Mouse (Mus musculus) cerebellum, postnatal 36 days (tissue): ENCODE results near the gene Axin1.
"Not testable (repeated sequence)": the region's sequence is repeated elsewhere in the genome, so short reads cannot be mapped to it uniquely, and the experiment has no call there.

Experiments
- DNase-seq, 2 experiments: peaks; one replicate each; pipeline ENCODE4 v3.0.0; 2021 to 2022; ENCODE audit warnings: mixed read lengths in 2 of 2

The Axin1 gene

GRCm38 (mm10) chr17:26122431-26123140, 15.9 kb upstream of the Axin1 start:
- DNase-seq = no peak

- peak; percentile 95 to 96 for DNase-seq
Observed at GRCm38 (mm10) chr17:26123267-26123684, 15.2 kb upstream of the Axin1 start, which contains the start of gene Mrpl28. Mrpl28 (plus strand) TSS chr17:26123500.

DNA sequence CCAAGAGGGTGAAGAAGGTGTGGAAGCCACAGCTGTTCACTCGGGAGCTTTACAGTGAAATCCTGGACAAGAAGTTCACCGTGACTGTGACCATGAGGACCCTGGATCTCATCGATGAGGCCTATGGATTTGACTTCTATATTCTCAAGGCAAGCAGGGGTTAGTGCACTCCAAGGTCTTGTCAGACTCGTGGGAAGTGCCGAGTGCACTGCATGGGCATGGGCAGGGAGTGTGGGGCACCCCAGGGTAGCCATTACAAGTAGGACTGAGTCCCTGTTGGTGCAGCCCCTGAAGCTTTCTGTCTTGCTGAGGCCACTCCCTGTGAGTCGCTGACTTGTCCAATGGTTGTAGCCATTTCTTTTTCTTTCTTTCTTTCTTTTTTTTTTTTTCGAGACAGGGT, 13.9 kb upstream of the Axin1 start:
- no peak for DNase-seq

- no peak for DNase-seq
Observed at GRCm38 (mm10) chr17:26125226-26125625, 13.3 kb upstream of the Axin1 start.

DNA sequence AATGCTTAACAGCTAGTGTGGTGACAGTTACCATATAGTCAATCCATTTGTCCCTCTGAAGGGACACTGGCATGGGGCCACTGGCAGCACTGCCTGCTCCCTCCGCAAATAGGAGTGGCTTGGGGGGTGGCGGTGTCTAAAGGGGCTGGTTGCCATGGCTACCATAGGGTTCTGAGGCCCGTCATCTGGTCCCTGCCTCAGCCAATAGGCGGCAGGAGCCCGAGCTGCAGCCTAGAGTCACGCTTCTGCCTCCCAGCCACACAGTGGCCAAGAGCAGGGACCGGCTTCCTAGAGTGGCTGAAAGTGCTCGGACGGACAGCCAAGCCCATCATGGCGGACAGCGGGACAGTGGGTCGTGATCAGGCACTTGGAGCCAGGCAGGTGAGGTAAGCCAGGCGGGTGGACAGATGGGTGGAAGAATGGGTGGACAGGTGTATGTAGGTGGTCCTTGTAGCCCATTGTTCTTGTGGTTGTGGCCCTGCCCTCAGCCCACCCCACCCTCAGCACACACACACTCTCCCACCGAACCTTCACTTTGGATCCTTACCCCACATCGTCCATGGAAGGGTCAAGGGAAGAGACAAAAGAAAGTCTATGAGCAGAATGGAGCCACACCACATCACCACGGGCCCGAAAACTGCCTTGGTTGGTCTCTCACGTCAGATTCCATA, 7.3 kb upstream of the Axin1 start:
- no peak for DNase-seq

DNA sequence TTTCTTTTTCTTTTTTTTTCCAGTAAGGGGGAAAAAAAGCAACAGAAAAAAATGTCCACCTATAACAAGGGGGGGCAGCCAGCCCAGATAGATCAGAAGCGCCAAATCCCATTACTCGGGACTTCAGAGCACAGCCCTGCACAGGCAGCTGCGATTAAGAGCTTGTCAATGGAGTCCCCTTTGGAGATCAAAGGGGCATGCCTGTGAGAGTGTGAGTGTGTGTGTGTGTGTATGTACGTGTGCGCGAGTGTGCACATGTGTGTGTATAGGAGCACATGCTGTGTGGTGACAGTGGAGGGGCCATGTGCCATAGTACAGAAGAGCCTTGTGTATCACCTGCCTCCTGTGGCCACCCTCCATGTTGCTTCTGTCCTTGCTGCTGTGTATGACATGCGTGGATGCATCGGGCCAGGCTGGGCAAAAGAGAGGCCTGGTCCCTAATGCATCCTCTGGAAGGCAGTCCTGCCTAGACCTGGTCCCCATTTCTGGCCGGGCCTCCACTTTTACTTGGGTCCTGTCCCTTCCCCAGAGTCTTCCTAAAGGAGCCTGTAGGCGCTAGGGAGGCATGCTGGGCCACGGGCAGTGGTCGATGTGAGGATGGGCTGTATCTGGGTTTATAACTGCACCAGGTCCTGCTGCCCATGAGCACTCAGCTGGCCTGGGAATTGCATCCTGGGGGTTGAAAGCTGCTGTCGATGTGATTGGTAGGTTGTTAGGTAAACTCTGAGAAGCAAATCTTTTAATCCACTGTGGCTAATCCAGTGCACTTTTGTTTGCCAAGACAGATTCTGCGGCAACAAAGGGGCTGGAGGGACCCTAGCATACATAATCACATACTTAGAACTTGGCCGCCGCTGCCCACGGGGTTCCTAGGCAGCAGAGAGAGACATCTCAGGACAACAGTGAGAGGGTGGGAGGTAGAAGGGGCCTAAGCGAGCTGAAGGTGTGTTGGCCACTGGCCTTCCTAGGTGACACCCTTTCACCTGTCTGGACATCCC, 6.3 kb upstream of the Axin1 start:
- DNase-seq = no peak

- no peak for DNase-seq
Observed at GRCm38 (mm10) chr17:26137106-26137750, 1.3 kb upstream of the Axin1 start.

GRCm38 (mm10) chr17:26137751-26138130, 747 bp upstream of the Axin1 start:
- DNase-seq = no peak

DNA sequence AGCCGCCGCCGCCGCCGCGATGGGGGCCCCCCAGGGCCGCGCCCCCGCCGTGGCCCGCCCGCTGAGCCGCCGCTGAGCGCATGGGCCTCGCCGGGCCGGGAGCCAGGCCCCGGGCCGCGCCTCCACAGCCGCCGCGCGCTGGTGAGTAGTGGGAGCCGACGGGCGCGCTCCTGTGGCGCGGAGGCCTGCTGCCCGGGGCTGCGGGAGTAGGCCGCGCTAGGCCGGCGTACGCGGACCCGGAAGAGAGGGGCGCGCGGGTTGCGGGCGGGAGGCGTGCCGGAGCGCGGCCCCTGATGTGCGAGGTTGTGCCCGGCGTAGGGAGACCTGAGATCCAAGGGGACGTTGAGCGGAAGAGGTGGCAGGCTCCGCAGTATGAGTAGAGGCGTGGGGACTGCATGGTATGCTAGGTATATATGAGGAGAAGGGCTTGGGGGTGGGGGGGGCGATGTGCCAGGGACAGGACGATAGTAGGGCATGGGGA, 453 bp downstream of the Axin1 start:
- DNase-seq = peak; percentile 40 to 49

DNA sequence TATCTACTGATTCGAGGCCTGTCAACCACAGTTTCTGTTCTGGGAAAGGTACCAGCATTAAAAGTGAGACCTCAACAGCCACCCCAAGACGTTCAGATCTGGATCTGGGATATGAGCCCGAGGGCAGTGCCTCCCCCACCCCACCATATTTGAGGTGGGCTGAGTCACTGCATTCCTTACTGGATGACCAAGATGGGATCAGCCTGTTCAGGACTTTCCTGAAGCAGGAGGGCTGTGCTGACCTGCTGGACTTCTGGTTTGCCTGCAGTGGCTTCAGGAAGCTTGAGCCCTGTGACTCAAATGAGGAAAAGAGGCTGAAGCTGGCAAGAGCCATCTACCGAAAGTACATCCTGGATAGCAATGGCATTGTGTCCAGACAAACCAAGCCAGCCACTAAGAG, 4.3 kb downstream of the Axin1 start:
- DNase-seq = no peak

DNA sequence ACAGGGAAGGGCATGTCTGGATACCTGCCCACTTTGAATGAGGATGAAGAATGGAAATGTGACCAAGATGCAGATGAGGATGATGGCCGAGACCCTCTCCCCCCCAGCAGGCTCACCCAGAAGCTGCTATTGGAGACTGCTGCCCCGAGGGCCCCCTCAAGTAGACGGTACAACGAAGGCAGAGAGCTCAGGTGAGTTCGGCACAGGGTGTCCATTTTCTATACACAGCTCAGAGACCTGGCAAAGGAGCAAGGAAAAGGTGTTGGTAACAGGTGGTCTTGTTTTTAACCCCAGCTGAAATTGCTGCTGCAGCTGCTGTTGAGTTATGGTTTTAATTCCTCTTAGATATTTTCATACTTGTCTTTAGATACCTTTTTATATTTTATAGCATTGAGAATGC, 4.9 kb downstream of the Axin1 start:
- DNase-seq = no peak

DNA sequence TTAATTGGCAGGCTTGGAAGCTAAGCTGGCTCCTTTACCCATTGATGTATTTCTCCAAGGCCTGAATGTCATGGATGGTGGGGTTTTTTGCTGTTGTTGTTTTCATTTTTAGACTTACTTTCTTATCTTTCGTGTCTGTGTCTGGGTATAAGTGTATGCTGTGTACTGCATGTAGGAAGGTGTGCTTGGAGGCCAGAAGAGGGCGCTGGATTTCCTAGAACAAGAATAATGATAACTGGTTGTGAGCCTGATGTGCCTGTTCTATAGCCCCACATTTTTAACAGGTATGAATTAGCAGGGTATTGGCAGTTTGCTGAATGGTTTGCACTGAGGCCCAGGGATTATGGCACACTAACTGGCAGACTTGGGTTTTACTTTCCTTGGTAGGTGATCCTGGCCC, 10.6 kb downstream of the Axin1 start:
- no peak for DNase-seq

GRCm38 (mm10) chr17:26151886-26152630, 13.6 kb downstream of the Axin1 start:
- DNase-seq = no peak

DNA sequence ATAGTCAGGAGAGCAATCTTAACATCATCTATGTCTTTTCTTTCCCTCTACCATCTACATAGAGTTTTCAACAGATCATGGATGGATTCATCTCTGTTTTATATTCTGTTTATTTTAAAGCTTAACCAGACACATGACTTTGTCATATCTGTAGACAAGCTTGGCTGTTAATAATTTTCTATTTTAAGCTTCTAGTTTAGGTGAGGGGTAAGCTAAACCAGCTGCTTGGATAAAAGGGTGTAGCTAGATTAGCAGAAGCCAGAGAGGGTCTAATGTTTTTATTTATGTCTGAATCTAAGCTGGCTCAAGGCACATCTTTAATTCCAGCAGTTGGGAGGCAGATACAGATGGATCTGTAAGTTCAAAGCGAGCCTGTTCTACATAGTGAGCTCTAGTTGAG, 24.2 kb downstream of the Axin1 start:
- DNase-seq = no peak

DNA sequence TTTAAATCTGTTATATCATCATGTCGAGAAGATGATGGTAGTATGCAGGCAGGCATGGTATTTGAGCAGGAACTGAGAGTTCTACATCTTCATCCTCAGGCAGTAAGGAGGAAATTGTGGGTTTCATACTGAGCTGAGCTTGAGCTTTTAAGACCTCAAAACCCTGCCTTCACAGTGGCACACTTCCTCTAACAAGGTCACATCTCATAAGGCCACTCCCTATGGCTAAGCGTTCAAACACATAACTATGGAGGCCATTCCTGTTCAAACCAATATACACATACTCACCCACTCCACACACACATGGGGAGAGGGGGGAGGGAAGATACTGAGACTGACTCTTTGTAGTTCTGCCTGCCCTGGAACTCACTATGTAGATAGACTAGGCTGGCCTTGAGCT, 29.6 kb downstream of the Axin1 start:
- DNase-seq = no peak

GRCm38 (mm10) chr17:26175248-26175647, 36.8 kb downstream of the Axin1 start:
- DNase-seq = not testable (repeated sequence)

- no peak for DNase-seq
Observed at GRCm38 (mm10) chr17:26178611-26179010, 40.1 kb downstream of the Axin1 start.

DNA sequence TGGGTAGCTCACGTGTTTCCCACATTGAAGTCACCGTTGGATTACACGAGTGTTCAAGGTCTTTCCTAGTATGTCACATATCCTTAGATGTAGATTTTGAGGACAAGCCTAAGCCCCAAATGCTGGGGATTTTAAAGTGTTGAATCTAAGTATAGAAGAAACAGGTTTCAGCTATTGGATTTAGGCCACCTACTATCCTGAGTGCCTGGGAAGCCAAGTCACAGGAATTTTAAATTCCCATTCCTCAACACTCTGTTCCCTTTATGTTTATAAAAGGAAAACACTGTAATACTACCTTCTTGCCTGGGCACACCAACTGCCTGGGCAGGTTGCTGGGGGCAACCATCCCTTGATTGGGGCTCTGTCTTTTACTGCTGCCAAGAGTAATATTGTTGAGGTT, 42.7 kb downstream of the Axin1 start:
- DNase-seq = no peak

DNA sequence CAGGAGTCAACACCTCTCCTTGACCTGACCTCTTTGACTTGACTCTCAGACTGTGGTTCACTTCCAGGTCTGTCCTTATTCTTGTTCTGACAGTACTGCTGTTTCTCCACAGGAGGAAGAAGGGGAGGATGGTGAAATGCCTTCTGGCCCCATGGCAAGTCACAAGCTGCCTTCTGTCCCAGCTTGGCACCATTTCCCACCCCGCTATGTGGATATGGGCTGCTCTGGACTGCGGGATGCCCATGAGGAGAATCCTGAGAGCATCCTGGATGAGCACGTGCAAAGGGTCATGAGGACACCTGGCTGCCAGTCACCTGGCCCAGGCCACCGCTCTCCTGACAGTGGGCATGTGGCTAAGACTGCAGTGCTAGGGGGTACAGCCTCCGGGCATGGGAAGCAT, 49.1 kb downstream of the Axin1 start:
- DNase-seq = peak; percentile 46 to 63

DNA sequence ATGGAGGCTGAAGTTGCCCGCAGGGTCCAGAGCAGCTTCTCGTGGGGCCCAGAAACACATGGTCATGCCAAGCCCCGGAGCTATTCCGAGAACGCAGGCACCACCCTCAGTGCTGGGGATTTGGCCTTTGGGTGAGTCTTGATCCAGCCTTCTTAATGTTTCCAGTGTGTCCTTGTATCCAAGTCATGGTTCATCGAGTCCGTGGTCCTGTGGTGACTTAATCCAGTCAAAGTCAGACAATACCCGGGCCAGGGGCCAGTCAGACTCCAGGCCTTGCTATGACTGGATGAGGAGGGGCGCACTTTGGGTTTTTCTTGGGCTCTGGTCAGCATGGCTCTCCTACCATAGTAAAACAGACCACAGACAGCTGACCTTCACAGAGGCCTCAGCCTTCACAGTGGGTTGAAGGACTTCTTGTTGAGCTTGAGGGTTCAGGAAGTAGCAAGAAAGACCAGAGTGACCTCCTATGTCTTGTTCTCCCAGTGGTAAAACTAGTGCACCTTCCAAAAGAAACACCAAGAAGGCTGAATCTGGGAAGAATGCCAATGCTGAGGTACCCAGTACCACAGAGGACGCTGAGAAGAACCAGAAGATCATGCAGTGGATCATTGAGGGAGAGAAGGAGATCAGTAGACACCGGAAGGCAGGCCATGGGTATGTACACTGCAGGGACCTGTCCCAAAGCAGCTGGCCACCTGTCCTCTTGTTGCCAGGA, 49.8 kb downstream of the Axin1 start:
- no peak for DNase-seq

DNA sequence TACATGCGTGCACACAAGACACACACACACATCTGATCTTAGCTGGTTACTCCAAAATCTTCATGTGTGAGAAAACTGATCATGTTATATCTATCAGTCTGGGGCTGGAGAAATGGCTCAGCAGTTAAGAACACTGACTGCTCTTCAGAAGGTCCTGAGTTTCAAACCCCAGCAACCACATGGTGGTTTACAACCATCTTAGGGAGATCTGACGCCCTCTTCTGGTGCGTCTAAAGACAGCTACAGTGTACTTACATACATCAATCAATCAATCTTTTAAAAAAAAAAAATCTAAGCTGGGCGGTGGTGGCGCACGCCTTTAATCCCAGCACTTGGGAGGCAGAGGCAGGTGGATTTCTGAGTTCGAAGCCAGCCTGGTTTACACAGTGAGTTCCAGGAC, 53.0 kb downstream of the Axin1 start:
- DNase-seq = not testable (repeated sequence)
